Mouse (Mus musculus) adrenal gland, postnatal 25 days (tissue): ENCODE results near the gene Dcn. TPM values are rescaled to one million over a fixed set of nuclear protein-coding genes. Genes with fewer than 3 reads are reported as not detected.
A peak's percentile ranks its signal among the peaks of the same experiment; 100 is the strongest.

Source experiments
- DNase-seq: peaks from one replicate; pipeline ENCODE4 v3.0.0; 2021; ENCODE audit warnings: mixed read lengths
- long read RNA-seq: library from polyadenylated mRNA; stranded (forward); transcript quantifications from one replicate; pipeline ENCODE4 v2.0.0, GENCODE M21; 2021
- total RNA-seq: library from RNA; stranded (reverse); gene quantifications from 2 replicates; pipeline ENCODE4 v1.2.3, GENCODE M21; 2021

Gene Dcn
- 75.1 and 88.2 TPM in 2 replicates for total RNA-seq
- long read RNA-seq, transcript Dcn-202 (8 exons, 1,758 nt): minor isoform, 26 of 188 reads
- long read RNA-seq, transcript Dcn-201 (8 exons, 1,758 nt): major isoform, 148 of 188 reads
- long read RNA-seq, partial matches to known transcripts: 12 of 188 reads
- long read RNA-seq, other reads (novel, unspliced or antisense): 2 of 188 reads

DNA sequence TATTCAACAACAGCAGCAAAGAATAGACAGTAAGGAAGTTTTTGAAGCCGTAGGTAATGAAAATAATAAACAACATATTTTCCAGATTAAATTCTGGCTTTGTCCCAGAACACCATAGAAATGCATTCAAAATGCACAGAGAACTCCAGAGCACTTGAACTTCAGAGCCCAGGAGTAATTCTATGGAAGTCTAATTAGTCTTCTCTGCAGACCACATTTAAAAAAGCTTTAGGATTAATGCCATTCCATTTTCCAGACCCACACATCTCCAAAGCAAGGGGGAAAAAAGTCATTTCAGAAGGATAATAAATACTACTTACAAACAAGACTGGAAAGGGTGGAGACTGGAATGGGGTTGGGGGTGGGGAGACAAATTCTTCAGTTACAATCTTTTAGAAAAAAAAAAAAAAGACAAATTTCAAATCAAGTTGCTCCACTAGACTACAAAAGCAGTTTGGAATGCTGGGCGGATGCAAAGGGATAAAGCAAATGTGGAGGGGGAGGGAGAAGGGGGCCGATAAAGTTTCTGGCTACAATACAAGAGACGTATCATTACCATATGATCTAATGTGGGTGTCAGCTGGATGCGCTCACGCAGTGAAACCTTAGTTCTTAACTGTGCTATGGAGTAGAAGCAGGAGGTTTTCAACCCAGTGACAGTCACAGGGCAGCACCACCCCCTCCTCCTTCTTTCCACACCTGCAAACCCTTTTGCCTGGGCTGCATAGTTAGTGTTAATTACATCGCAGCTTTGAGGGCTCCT, at the start of gene Dcn:
Dcn (plus strand) TSS at position 606 of the 763 bp plus-strand sequence.
- DNase-seq: no peak

DNA sequence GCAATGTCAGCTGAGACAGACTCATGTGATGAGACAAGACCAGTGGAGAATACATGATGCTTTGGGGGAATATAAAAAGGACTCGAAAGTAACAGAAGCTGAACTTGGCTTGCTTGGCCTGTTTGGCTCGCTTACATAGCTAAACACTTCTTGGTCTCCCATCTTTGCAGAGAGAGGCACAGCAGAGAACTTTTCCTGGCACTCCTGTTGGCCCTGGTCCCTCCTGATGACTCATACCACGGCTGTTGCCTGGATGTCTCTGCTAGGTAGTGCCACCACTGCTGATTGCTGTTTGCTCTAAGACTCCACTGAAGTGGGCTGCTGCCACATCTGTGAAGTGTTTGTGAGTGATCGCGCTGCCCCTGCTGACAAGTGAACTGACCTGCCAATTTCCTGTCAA, 42.7 kb upstream of the Dcn start:
- peak; percentile 48 for DNase-seq

GRCm38 (mm10) chr10:97442300-97442699, 37.1 kb upstream of the Dcn start:
- no peak for DNase-seq

GRCm38 (mm10) chr10:97446486-97446885, 32.9 kb upstream of the Dcn start:
- DNase-seq: no peak

- no peak for DNase-seq
Measured at GRCm38 (mm10) chr10:97452886-97453285, 26.5 kb upstream of the Dcn start.

GRCm38 (mm10) chr10:97453529-97453928, 25.9 kb upstream of the Dcn start:
- DNase-seq: no peak

GRCm38 (mm10) chr10:97456993-97457392, 22.4 kb upstream of the Dcn start:
- no peak for DNase-seq

- no peak for DNase-seq
Measured at GRCm38 (mm10) chr10:97466818-97467217, 12.6 kb upstream of the Dcn start.

GRCm38 (mm10) chr10:97469411-97470140, 9.8 kb upstream of the Dcn start:
- DNase-seq: no peak

GRCm38 (mm10) chr10:97475460-97475859, 3.9 kb upstream of the Dcn start:
- DNase-seq: no peak

- no peak for DNase-seq
Measured at GRCm38 (mm10) chr10:97478259-97478658, 1.1 kb upstream of the Dcn start.

DNA sequence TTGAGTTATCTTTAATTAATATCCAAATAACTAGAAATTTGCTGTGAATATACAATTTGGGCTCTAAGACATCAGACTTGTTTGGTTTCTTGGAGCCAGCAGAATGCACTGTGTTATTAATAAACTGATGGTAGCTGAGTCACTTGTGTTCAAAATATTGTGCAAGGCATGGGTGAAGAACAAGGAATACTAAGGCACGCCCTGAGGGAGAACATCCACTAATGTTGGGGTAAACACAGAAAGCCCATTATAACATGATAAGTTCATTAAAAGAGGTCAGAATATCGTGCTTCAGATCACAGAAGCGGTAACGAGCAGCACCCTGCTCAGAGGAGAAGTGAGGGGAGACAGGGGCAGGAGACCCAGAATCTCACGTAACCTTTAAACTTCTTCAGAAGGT, 2.7 kb downstream of the Dcn start:
- no peak for DNase-seq

DNA sequence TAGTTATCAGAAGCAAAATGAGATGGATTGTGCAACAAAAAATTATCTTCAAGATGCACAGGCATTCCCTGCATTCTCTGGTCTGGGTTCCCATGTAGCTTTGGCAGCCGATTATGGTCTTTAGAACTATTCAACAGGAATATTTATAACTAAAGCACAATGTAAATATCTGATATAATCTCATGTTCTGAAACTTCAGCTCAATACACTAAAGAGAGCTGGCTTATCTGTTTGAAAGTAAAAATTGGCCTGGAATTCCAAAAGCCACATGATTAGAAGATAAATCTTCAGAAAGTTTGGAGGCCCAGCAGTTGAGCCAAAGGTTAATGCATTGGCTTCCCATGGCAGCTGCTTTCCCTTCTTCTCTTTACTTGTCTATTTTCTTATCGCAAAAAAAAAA, 4.6 kb downstream of the Dcn start:
- no peak for DNase-seq

GRCm38 (mm10) chr10:97485151-97485550, 5.7 kb downstream of the Dcn start:
- DNase-seq: no peak

DNA sequence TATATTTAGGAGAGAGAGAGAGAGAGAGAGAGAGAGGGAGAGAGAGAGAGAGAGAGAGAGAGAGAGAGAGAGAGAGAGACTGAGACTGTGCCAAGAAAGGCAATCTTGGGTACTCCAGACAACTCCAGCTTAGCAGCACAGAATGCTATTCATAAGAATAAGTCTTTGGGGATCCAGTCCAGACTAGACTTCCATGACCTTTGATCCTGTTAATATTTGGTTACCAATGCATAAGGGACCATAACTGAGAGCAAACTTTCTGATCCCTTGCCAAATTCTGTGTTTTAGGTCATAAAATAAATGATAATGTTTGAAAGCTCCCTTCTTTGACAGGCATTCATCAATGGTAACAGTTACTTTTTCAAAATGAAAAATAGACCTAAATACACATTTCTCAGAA, 6.7 kb downstream of the Dcn start:
- DNase-seq: no peak

DNA sequence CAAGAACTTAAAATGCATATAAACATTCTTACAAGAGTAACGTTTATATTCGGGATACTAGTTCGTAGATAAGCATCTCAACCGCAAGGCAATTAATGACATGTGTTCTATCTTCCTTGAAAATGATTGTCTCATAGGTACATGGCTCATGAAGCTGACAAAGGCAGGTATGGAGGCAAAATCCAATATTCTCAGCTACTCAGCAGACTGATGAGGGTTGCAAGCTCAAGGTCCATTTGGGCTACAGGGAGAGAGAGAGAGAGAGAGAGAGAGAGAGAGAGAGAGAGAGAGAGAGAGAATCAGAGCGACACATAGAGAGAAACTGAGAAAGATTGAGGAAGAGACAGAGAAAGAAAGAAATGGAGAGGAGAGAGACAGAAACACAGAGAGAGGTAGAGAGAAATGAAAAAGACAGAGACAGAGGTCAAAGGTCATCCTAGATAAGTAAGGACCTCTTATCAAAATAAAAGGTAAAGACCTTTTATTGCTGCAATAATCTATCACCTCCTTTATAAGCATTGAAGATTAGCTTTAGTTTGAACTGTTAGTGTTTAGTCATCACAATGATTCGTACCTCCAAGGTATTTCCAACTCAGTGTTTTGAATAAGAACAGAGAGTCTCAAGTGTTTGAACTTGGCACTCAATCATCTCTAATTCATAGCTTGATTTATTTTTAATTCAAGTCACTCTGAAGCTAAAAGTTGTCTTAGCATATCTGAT, 8.0 kb downstream of the Dcn start:
- DNase-seq: no peak

GRCm38 (mm10) chr10:97492367-97492980, 13.1 kb downstream of the Dcn start:
- DNase-seq: no peak

DNA sequence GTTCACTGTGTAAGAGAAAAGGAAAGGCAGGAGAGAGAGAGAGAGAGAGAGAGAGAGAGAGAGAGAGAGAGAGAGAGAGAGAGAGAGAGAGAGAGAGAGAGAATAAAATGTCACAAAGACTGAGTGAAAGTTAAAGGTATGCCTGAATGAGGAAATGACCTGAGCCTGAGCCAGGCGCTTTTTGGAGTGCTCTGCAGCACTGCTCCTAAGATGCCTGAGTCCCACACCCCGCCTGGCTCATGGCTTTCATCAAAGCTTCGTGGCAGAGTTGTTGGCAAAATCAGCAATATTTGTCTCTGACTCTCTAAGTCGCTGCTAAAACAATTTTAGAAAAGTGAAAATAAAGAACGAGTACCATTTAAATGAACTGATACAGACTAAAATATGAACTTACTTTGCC, 18.2 kb downstream of the Dcn start:
- DNase-seq: no peak

- DNase-seq: no peak
Measured at GRCm38 (mm10) chr10:97523366-97523765, 44.0 kb downstream of the Dcn start.

GRCm38 (mm10) chr10:97535697-97536096, 56.3 kb downstream of the Dcn start:
- DNase-seq: no peak

DNA sequence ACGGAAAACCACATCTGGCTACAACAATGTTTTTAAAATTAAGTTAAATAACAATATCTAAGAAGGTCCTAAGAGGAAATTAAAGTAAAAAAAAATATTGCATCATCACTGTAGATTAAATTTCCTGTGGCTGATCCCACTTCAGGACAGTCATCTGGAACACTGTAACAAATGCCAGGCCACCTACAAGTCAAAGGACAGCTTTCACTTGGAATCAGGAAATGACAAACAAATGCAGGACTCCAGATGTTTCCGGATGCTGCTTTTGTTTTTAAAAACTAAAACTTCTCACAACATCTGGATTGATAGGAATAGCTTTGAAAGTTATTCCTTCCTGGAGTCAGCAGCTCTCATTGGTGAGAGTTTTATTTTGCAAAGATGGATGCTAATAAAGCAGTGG, 57.5 kb downstream of the Dcn start:
- DNase-seq: no peak

- DNase-seq: no peak
Measured at GRCm38 (mm10) chr10:97538202-97538601, 58.8 kb downstream of the Dcn start.
